Mouse (Mus musculus): ENCODE results near the gene Zranb1.

- TF ChIP-seq CTCF (IDR thresholded peaks at IDR 0.05; ENCODE audit: extremely low read depth, insufficient read length, insufficient replicate concordance, low read depth, low read length) (no peak), POLR2A (IDR thresholded peaks at IDR 0.05; ENCODE audit: low read depth, low read length) (no peak)
Observed at GRCm38 (mm10) chr7:132921971-132922370, 9.0 kb upstream of the Zranb1 start.

Data from small intestine, adult 2 months (tissue).